Mouse (Mus musculus) neural tube, embryonic 10.5 days (tissue): ENCODE measurements around the gene Ube2g1.
"Not testable (repeated sequence)": the region's sequence is repeated elsewhere in the genome, so short reads cannot be mapped to it uniquely, and the experiment has no call there.

Experiments used
- DNase-seq: peaks from one replicate; pipeline ENCODE4 v3.0.0-alpha.2; 2017; ENCODE audit warnings: low spot score; ENCODE audit errors: extremely low spot score

Ube2g1 gene

GRCm38 (mm10) chr11:72689551-72690510 lies 82.7 kb downstream of the Ube2g1 start, which contains the start of gene Ankfy1:
Gene Ankfy1, plus strand, starts transcription at chr11:72690006.
- DNase-seq = peak; percentile 98

- DNase-seq = no peak
These were observed 85.3 kb downstream of the Ube2g1 start for GRCm38 (mm10) chr11:72692353-72692752.

GRCm38 (mm10) chr11:72695025-72695424 lies 87.9 kb downstream of the Ube2g1 start:
- no peak for DNase-seq

- DNase-seq = no peak
These were observed 89.4 kb downstream of the Ube2g1 start for GRCm38 (mm10) chr11:72696368-72696971.

GRCm38 (mm10) chr11:72697323-72697722 lies 90.2 kb downstream of the Ube2g1 start:
- DNase-seq = no peak

- not testable (repeated sequence) for DNase-seq
These were observed 98.0 kb downstream of the Ube2g1 start for GRCm38 (mm10) chr11:72705111-72705510.

GRCm38 (mm10) chr11:72712721-72713120 lies 105.6 kb downstream of the Ube2g1 start:
- no peak for DNase-seq

GRCm38 (mm10) chr11:72718161-72718560 lies 111.1 kb downstream of the Ube2g1 start:
- no peak for DNase-seq

- DNase-seq = no peak
These were observed 116.1 kb downstream of the Ube2g1 start for GRCm38 (mm10) chr11:72723165-72723564.

- no peak for DNase-seq
These were observed 116.8 kb downstream of the Ube2g1 start for GRCm38 (mm10) chr11:72723871-72724270.

- DNase-seq = no peak
These were observed 118.9 kb downstream of the Ube2g1 start for GRCm38 (mm10) chr11:72726023-72726422.

GRCm38 (mm10) chr11:72733736-72734135 lies 126.7 kb downstream of the Ube2g1 start:
- no peak for DNase-seq

- DNase-seq = no peak
These were observed 127.9 kb downstream of the Ube2g1 start for GRCm38 (mm10) chr11:72734840-72735518.

GRCm38 (mm10) chr11:72735519-72735860 lies 128.4 kb downstream of the Ube2g1 start:
- no peak for DNase-seq
